Mouse (Mus musculus) G1E (cell line): ENCODE data around the gene Sppl2c. TPM values are rescaled to one million over a fixed set of nuclear protein-coding genes. Genes with fewer than 3 reads are reported as not detected.

ENCODE experiments used
- ATAC-seq: 2 replicates; pipeline ENCODE4 v1.8.0; 2016; ENCODE audit warnings: mild to moderate bottlenecking; ENCODE audit not compliant: insufficient number of reproducible peaks, poor library complexity, low FRiP score, severe bottlenecking; ENCODE audit errors: extremely low read depth
- DNase-seq: peaks from one replicate; pipeline ENCODE4 v3.0.0; 2012; ENCODE audit warnings: low spot score
- H3K27me3 ChIP-seq: 2 replicates; pipeline ENCODE4 v1.6.1; 2012; ENCODE audit warnings: mild to moderate bottlenecking, low read length, inconsistent platforms; ENCODE audit not compliant: insufficient read depth
- H3K36me3 ChIP-seq: replicated peaks from 2 replicates; pipeline ENCODE3; 2012; ENCODE audit warnings: mild to moderate bottlenecking, inconsistent platforms
- H3K4me1 ChIP-seq: 2 replicates; pipeline ENCODE4 v1.6.1; 2012; ENCODE audit warnings: low read depth, low read length, inconsistent platforms, mixed read lengths; ENCODE audit not compliant: insufficient read depth
- H3K4me3 ChIP-seq: 2 replicates; pipeline ENCODE4 v1.5.1; 2012; ENCODE audit warnings: low read depth, mild to moderate bottlenecking, inconsistent platforms, low read length, moderate library complexity, mixed read lengths
- H3K9me3 ChIP-seq: replicated peaks from 2 replicates; pipeline ENCODE4 v1.6.1; 2012; ENCODE audit warnings: inconsistent platforms
- CTCF ChIP-seq: IDR thresholded peaks from 2 replicates; pipeline ENCODE4 v1.5.1; 2012; ENCODE audit warnings: low read depth, low read length, inconsistent platforms, mixed read lengths
- GATA1 ChIP-seq: IDR thresholded peaks from 2 replicates; pipeline ENCODE4 v1.6.1; 2012; ENCODE audit warnings: borderline replicate concordance, low read length, inconsistent platforms, mixed read lengths
- GATA2 ChIP-seq: IDR thresholded peaks from 2 replicates; pipeline ENCODE4 v1.6.1; 2012; ENCODE audit warnings: low read depth, low read length, inconsistent platforms, borderline replicate concordance
- POLR2AphosphoS5 ChIP-seq: IDR thresholded peaks from 2 replicates; pipeline ENCODE4 v1.6.1; 2012; ENCODE audit warnings: low read depth, low read length, inconsistent platforms; ENCODE audit not compliant: insufficient replicate concordance
- TAL1 ChIP-seq: conservative IDR thresholded peaks from 2 replicates; pipeline ENCODE4 v1.6.1; 2012; ENCODE audit warnings: low read depth, low read length, inconsistent platforms, mixed read lengths
- polyA plus RNA-seq: library from polyadenylated mRNA; stranded (reverse); fragments of >175 nt; gene quantifications from 2 replicates; pipeline ENCODE4 v1.2.3, GENCODE M21; 2012
- total RNA-seq, 2 experiments: library from RNA; stranded (forward) in 1 of 2; stranded (reverse) in 1 of 2; fragments of 200-1000 nt in 1 of 2; fragments of >200 nt in 1 of 2; fragmentation: Nextera tagmentation in 1 of 2; gene quantifications; 2 replicates each; pipeline ENCODE4 v1.2.3; 2014 to 2017

The Sppl2c gene
- total and polyA plus RNA-seq, 3 experiments = 0.16 TPM; not detected in 2

GRCm38 (mm10) chr11:104237958-104238747, 52.0 kb downstream of the Sppl2c start:
- Histone ChIP-seq H3K27me3 (peaks cover 19% of the 10 kb centered on the region), H3K4me1 (no peaks in the 10 kb centered on the region; the same call in 1 of the 2 replicates), H3K4me3 (no peak overlapping the region), H3K36me3 (no peaks in the 10 kb centered on the region), H3K9me3 (peaks cover under 1% of the 10 kb centered on the region; the same call in 1 of the 2 replicates)
- ATAC-seq (no peak), DNase-seq (no peak)
- TF ChIP-seq POLR2AphosphoS5 (no peak), GATA1 (no peak), CTCF (no peak), TAL1 (no peak), GATA2 (no peak)

Other genes starting within 250 kb of the Sppl2c start
- 47.3 and 64.1 TPM in 2 replicates for gene Nsf, start 232.3 kb upstream of the Sppl2c start, total RNA-seq (2014; fragmentation: Nextera tagmentation)
- gene Nsf, start 232.3 kb upstream of the Sppl2c start, total RNA-seq (2017) = 48.4 and 49.6 TPM in 2 replicates
- 2.8 and 4.1 TPM in 2 replicates for gene Nsf, start 232.3 kb upstream of the Sppl2c start, polyA plus RNA-seq
- gene Arf2, start 219.6 kb upstream of the Sppl2c start, total RNA-seq (2014; fragmentation: Nextera tagmentation) = 11.6 and 29.6 TPM in 2 replicates
- gene Arf2, start 219.6 kb upstream of the Sppl2c start, total RNA-seq (2017) = 26.4 and 28.8 TPM in 2 replicates
- gene Arf2, start 219.6 kb upstream of the Sppl2c start, polyA plus RNA-seq = 2.4 and 3.5 TPM in 2 replicates
- not detected in 2 replicates for gene Crhr1, start 53.5 kb upstream of the Sppl2c start, total RNA-seq (2014; fragmentation: Nextera tagmentation)
- not detected in 2 replicates for gene Crhr1, start 53.5 kb upstream of the Sppl2c start, total RNA-seq (2017)
- not detected in 2 replicates for gene Crhr1, start 53.5 kb upstream of the Sppl2c start, polyA plus RNA-seq
- 5.5 and 7.6 TPM in 2 replicates for gene Mapt, start 45.1 kb downstream of the Sppl2c start, total RNA-seq (2014; fragmentation: Nextera tagmentation)
- 1.2 and 2.0 TPM in 2 replicates for gene Mapt, start 45.1 kb downstream of the Sppl2c start, total RNA-seq (2017)
- gene Mapt, start 45.1 kb downstream of the Sppl2c start, polyA plus RNA-seq = 5.0 and 8.1 TPM in 2 replicates